Mouse (Mus musculus) intestine, embryonic 16.5 days (tissue): ENCODE results near the gene Cdc37l1. TPM values are rescaled to one million over a fixed set of nuclear protein-coding genes. Genes with fewer than 3 reads are reported as not detected.

Experiments
- ATAC-seq: fragments of 200-750 bp; cut with Nextera tagmentation; 2 replicates; pipeline ENCODE4 v1.8.0; 2017; ENCODE audit warnings: moderate TSS enrichment, moderate library complexity
- H3K27ac ChIP-seq: fragments of 300-500 bp; sonication (generic); 2 replicates; pipeline ENCODE4 v1.5.1; 2014; ENCODE audit warnings: mild to moderate bottlenecking, low read length
- H3K27me3 ChIP-seq: fragments of 300-500 bp; sonication (generic); replicated peaks from 2 replicates; pipeline ENCODE4 v1.6.1; 2014; ENCODE audit warnings: low read length, control low read depth, mixed read lengths; ENCODE audit not compliant: control insufficient read depth, insufficient read depth
- H3K36me3 ChIP-seq: fragments of 300-500 bp; sonication (generic); 2 replicates; pipeline ENCODE4 v1.6.1; 2014; ENCODE audit warnings: low read length, control low read depth; ENCODE audit not compliant: control insufficient read depth, insufficient read depth
- H3K4me1 ChIP-seq: fragments of 300-500 bp; sonication (generic); 2 replicates; pipeline ENCODE4 v1.6.1; 2014; ENCODE audit warnings: low read length, control low read depth, mixed read lengths; ENCODE audit not compliant: control insufficient read depth, insufficient read depth
- H3K4me2 ChIP-seq: fragments of 300-500 bp; sonication (generic); 2 replicates; pipeline ENCODE4 v1.6.1; 2014; ENCODE audit warnings: low read depth, low read length, control low read depth
- H3K4me3 ChIP-seq: fragments of 300-500 bp; sonication (generic); 2 replicates; pipeline ENCODE4 v1.5.1; 2014; ENCODE audit warnings: mild to moderate bottlenecking, low read length
- H3K9ac ChIP-seq: fragments of 300-500 bp; sonication (generic); 2 replicates; pipeline ENCODE4 v1.6.1; 2014; ENCODE audit warnings: low read depth, low read length
- H3K9me3 ChIP-seq: fragments of 300-500 bp; sonication (generic); 2 replicates; pipeline ENCODE4 v1.6.1; 2016; ENCODE audit warnings: low read length, control low read depth; ENCODE audit not compliant: control insufficient read depth
- WGBS: fragments of 180-500 bp; shearing (Covaris S2); extraction: QIAGEN DNeasy Blood & Tissue Kit; methylation state at CpG from one replicate; pipeline ENCODE4 v1.1.7; 2014; 5-methylcytosine and 5-hydroxymethylcytosine counted together
- polyA plus RNA-seq: library from polyadenylated mRNA; unstranded; fragments of >200 nt; fragmentation: Nextera tagmentation; extraction: Ambion mirVana; gene quantifications from 2 replicates; pipeline ENCODE4 v1.2.1, GENCODE M21; 2015

Gene Cdc37l1
- polyA plus RNA-seq, 1 experiment from 2014 or later = 27.2 TPM

- 93% methylated on average over 10 of the region's 10 CpGs for WGBS
- Histone ChIP-seq H3K4me2 (no peak overlapping the region), H3K9ac (no peak overlapping the region), H3K27me3 (no peaks in the 10 kb centered on the region), H3K36me3 (no peaks in the 10 kb centered on the region), H3K4me1 (peaks cover 3% of the 10 kb centered on the region; the same call in 1 of the 2 replicates), H3K4me3 (no peak overlapping the region), H3K27ac (no peak overlapping the region), H3K9me3 (no peaks in the 10 kb centered on the region)
- ATAC-seq = no peak
Observed at GRCm38 (mm10) chr19:29037541-29037940, 47.4 kb downstream of the Cdc37l1 start.

GRCm38 (mm10) chr19:29039334-29039733, 49.2 kb downstream of the Cdc37l1 start:
- Histone ChIP-seq H3K27ac (no peak overlapping the region), H3K4me2 (no peak overlapping the region), H3K9ac (no peak overlapping the region), H3K36me3 (no peaks in the 10 kb centered on the region), H3K9me3 (no peaks in the 10 kb centered on the region), H3K4me3 (no peak overlapping the region), H3K27me3 (no peaks in the 10 kb centered on the region), H3K4me1 (peaks cover 3% of the 10 kb centered on the region; the same call in 1 of the 2 replicates)
- ATAC-seq = no peak

GRCm38 (mm10) chr19:29040206-29040605, 50.1 kb downstream of the Cdc37l1 start:
- no peaks in the 10 kb centered on the region for H3K27me3 ChIP-seq
- H3K36me3 ChIP-seq = no peaks in the 10 kb centered on the region
- 69% methylated on average over 4 of the region's 4 CpGs for WGBS
- peaks cover 4% of the 10 kb centered on the region; the same call in 1 of the 2 replicates for H3K4me1 ChIP-seq
- H3K4me2 ChIP-seq = no peak overlapping the region
- H3K9me3 ChIP-seq = no peaks in the 10 kb centered on the region
- no peak overlapping the region for H3K4me3 ChIP-seq
- H3K27ac ChIP-seq = no peak overlapping the region
- ATAC-seq = peak; percentile 18
- H3K9ac ChIP-seq = no peak overlapping the region

GRCm38 (mm10) chr19:29042143-29042542, 52.0 kb downstream of the Cdc37l1 start:
- WGBS = 78% methylated on average over 6 of the region's 6 CpGs
- no peak overlapping the region for H3K4me3 ChIP-seq
- peak; percentile 21; the same call in 1 of the 2 replicates for ATAC-seq
- H3K27ac ChIP-seq = no peak overlapping the region
- no peak overlapping the region for H3K9ac ChIP-seq
- no peaks in the 10 kb centered on the region for H3K27me3 ChIP-seq
- H3K4me1 ChIP-seq = peaks cover 16% of the 10 kb centered on the region
- no peak overlapping the region for H3K4me2 ChIP-seq
- no peaks in the 10 kb centered on the region for H3K36me3 ChIP-seq
- H3K9me3 ChIP-seq = no peaks in the 10 kb centered on the region

DNA sequence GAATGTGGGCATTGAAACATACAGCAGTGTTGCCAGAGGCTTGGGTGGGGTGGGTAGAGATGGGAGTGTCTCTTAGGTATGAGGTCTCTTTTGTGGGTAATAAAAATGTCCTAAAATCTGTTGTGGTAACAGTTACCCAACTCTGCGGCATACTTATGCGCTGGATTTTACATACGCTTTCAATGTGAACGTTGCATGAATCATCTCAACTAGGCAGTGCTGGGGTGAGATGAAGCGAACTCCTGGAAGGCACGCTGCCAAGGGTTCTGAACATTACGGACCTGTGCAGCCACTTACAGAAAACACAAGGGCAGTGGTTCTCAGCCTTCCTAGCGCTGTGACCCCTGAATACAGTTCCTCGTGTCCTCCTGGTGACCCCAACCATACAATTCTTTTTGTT, 52.5 kb downstream of the Cdc37l1 start:
- Histone ChIP-seq H3K27me3 (no peaks in the 10 kb centered on the region), H3K4me3 (no peak overlapping the region), H3K4me2 (no peak overlapping the region), H3K4me1 (peaks cover 16% of the 10 kb centered on the region), H3K27ac (no peak overlapping the region), H3K36me3 (no peaks in the 10 kb centered on the region), H3K9me3 (no peaks in the 10 kb centered on the region), H3K9ac (no peak overlapping the region)
- ATAC-seq = no peak
- WGBS = 78% methylated on average over 9 of the region's 9 CpGs

GRCm38 (mm10) chr19:29044353-29044768, 54.2 kb downstream of the Cdc37l1 start:
- Histone ChIP-seq H3K36me3 (no peaks in the 10 kb centered on the region), H3K9me3 (no peaks in the 10 kb centered on the region), H3K4me3 (no peak overlapping the region), H3K4me2 (no peak overlapping the region), H3K27me3 (no peaks in the 10 kb centered on the region), H3K4me1 (peaks cover 16% of the 10 kb centered on the region), H3K27ac (no peak overlapping the region), H3K9ac (no peak overlapping the region)
- WGBS = 52% methylated on average over 9 of the region's 9 CpGs
- no peak for ATAC-seq

DNA sequence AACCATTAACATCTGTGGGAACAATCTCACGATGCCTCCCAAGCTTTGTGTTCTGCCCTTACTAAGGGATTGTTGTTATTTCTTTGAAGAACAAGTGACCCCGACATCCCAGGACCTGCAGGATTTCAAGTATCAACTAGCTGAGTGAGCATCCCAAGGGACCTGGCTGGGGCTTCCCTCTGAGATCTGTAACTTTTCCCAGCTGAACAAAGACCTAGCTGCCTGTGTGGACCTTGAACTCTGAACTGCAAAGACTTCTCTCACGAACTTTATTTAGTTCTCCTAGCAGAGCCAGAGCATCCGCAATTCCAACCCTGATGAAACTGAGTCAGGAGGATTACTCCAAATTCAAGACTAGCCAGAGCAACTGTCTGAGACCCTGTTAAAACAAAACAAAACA, 55.2 kb downstream of the Cdc37l1 start:
- Histone ChIP-seq H3K27ac (no peak overlapping the region), H3K4me3 (no peak overlapping the region), H3K9me3 (no peaks in the 10 kb centered on the region), H3K27me3 (no peaks in the 10 kb centered on the region), H3K4me1 (peaks cover 16% of the 10 kb centered on the region), H3K36me3 (no peaks in the 10 kb centered on the region), H3K9ac (peak overlapping the region; percentile 53; the same call in 1 of the 2 replicates), H3K4me2 (0 out of 2 replicates have a peak overlapping the region, but pooled peaks have one; percentile 61)
- WGBS = 46% methylated on average over 4 of the region's 4 CpGs
- ATAC-seq = no peak

- Histone ChIP-seq H3K4me1 (peaks cover 16% of the 10 kb centered on the region), H3K4me2 (peak overlapping the region; percentile 61), H3K9me3 (no peaks in the 10 kb centered on the region), H3K27me3 (no peaks in the 10 kb centered on the region), H3K27ac (peak overlapping the region; percentile 46), H3K36me3 (no peaks in the 10 kb centered on the region), H3K4me3 (peak overlapping the region; percentile 95), H3K9ac (peak overlapping the region; percentile 53)
- 32% methylated on average over 15 of the region's 15 CpGs for WGBS
- ATAC-seq = no peak
Observed at GRCm38 (mm10) chr19:29045956-29046650, 56.0 kb downstream of the Cdc37l1 start.

DNA sequence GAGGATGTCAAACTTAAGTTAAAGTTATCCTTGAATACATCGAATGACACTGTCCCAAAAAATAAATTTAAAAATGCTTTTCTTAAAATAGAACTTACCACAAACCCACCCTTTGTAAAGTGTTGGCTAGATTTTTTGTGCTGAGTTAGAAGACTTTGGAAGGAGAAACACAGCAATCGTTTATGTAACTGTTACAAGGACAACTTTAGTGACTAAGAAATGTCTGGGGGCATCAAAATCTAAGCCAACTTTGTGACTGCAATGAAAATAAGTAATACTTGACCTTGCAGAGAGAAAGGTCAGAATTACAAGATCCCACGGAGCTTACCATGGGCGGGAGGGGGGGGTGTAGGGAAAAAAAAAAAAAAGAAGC, 56.8 kb downstream of the Cdc37l1 start:
- no peaks in the 10 kb centered on the region for H3K9me3 ChIP-seq
- H3K9ac ChIP-seq = peak overlapping the region; percentile 98
- 24% methylated on average over 4 of the region's 4 CpGs for WGBS
- H3K27me3 ChIP-seq = no peaks in the 10 kb centered on the region
- H3K4me3 ChIP-seq = peak overlapping the region; percentile 95
- H3K4me2 ChIP-seq = peak overlapping the region; percentile 61
- no peaks in the 10 kb centered on the region for H3K36me3 ChIP-seq
- H3K27ac ChIP-seq = peak overlapping the region; percentile 79; the same call in 1 of the 2 replicates
- H3K4me1 ChIP-seq = peaks cover 14% of the 10 kb centered on the region
- no peak for ATAC-seq
